Mouse (Mus musculus) CH12.LX (cell line): ENCODE data around the gene Rpl3l.

Experiments used
- CTCF ChIP-seq, 2 experiments: IDR thresholded peaks in 1 of 2; conservative IDR thresholded peaks in 1 of 2; 2 replicates each; pipeline ENCODE4 v1.5.1; 2011 to 2012; ENCODE audit warnings: low read depth in 2 of 2, low read length in 2 of 2, improper control_type of control experiment in 1 of 2, inconsistent platforms in 1 of 2, mild to moderate bottlenecking in 1 of 2, moderate library complexity in 1 of 2
- POLR2A ChIP-seq: IDR thresholded peaks from 2 replicates; pipeline ENCODE4 v1.6.1; 2011; ENCODE audit warnings: low read depth, mild to moderate bottlenecking, improper control_type of control experiment, low read length
- SMC3 ChIP-seq: IDR thresholded peaks from 2 replicates; pipeline ENCODE4 v1.6.1; 2011; ENCODE audit warnings: low read depth, low read length, improper control_type of control experiment

DNA sequence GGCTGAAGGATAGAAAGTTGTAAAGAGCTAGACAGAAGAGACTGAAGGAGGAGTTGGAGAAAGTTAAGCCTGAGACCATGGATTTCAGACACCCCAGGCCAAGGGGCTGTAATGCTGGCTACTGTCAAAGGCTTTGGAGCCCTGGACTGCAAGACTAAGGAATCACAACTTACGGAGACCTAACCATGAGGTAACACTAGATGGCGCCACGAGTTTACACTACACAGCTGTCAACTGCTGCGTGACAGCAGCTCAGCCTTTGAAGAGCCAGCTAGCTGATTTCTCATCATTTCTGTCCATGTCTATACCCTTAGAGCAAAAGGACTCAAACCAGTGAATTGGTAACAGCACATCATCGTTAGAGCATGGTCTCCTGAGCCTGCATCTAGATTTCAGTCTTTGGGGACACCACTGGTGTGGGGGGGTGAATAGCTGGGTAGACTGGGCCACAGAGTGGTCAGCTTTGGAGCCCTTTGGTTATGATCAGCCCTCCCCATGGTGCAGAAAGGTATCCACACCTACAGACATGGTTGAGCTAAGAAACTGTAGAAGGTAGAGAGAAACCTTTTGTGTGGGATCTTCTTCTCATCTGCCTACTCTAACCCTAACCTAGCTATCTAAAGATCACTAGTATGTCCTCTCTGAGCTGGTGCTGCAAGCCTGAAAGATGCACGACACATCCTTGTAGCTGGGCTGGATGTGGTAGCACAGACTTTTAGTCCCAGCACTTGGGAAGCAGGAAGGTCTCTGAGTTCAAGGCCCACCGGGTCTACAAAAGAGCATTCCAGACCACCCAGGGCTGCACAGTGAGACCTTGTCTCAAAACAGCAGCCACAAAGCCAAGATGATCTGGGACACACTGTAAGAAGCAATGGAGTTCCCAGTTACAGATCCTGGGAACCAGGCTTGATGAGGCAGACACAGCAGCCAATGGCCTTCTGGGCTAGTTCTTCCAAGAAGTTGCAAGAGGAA lies 18.2 kb downstream of the Rpl3l start:
- TF ChIP-seq CTCF (conservative IDR thresholded peaks at IDR 0.05 in 1 of 2, IDR thresholded peaks at IDR 0.05 in 1 of 2; ENCODE audit: low read depth in 2 of 2, low read length in 2 of 2) (peak; percentile 78 to 96), SMC3 (peak; percentile 88), POLR2A (no peak)
